Mouse (Mus musculus): ENCODE results near the gene Lhfpl4. TPM values are rescaled to one million over a fixed set of nuclear protein-coding genes. Genes with fewer than 3 reads are reported as not detected.

Gene Lhfpl4
- total RNA-seq, 2 experiments from 2014 or later, result not detected

DNA sequence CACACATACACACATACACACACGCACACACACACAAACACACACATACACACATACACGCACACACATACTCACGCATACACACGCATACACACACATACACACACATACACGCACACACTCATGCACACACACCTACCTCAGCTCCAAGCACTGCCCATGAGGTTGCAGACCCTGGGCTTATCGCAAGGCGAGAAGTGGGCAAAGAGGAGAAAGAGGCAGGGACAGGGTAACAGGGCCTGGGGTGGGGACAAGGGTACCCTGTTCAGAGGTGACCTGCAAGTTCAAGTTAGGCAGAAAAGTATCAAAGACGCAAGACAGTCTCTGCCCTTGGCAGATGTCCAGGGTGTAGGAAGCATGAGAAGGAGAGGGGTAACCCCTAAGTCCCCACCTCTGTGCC, 24.5 kb downstream of the Lhfpl4 start:
- ATAC-seq (replicated peaks; ENCODE audit: low FRiP score, poor library complexity, severe bottlenecking), result no peak

- no peak for ATAC-seq (replicated peaks; ENCODE audit: low FRiP score, poor library complexity, severe bottlenecking)
Observed at GRCm38 (mm10) chr6:113169852-113170251, 25.3 kb downstream of the Lhfpl4 start.

DNA sequence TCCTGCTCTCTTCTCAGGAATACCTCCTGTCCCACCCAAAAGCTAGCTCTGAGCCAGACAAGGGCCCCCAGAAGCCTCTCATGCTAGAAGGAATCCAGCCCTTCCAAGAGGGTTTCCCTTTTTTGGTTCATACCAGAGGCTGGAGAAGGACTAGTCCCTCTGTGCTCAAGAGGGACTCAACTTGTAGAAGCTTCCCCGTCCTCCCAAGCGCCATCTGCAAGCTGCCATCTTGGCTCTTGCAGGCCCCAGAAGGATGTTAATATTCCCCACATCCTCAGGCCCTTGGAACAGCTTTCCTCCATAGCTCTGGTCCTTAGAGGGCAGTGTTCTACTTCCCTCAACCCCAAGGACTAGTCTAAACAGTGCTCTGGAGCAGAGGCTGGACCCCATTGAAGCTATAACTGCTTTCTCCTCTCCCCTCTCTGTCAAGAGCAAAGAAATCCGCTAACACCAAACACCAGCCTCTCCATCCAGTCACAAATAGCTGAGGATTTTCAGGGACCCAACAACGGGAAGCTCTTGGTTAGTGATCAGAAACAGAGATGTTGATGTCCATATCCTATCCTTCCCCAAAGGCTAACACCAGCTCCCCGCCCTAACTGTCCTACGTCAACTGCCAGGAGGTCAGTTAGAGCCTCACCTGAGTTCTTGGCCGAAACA, 26.7 kb downstream of the Lhfpl4 start:
- no peak for ATAC-seq (replicated peaks; ENCODE audit: low FRiP score, poor library complexity, severe bottlenecking)

GRCm38 (mm10) chr6:113166661-113167251, 28.4 kb downstream of the Lhfpl4 start:
- ATAC-seq (replicated peaks; ENCODE audit: low FRiP score, poor library complexity, severe bottlenecking), result no peak

DNA sequence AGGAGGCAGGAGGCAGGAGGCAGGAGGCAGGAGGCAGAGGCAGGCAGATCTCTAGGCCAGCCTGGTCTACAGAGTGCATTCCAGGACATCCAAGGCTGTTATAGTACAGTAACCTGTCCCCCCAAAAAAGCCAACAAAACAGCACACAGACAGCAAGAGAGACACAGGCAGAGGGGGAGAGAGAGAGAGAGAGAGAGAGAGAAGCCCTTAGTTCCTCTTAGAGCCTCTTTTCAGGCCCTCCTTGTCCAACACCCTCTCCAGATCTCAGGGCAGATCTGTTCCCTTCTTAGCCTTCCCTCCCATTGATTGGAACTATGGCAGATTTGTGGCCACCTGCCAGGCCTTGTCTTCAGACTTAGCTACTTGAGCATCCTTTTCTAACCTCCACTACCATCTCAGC, 31.7 kb downstream of the Lhfpl4 start:
- ATAC-seq (replicated peaks; ENCODE audit: low FRiP score, poor library complexity, severe bottlenecking), result no peak

- ATAC-seq (replicated peaks; ENCODE audit: low FRiP score, poor library complexity, severe bottlenecking), result no peak
Observed at GRCm38 (mm10) chr6:113161982-113162381, 33.2 kb downstream of the Lhfpl4 start.

DNA sequence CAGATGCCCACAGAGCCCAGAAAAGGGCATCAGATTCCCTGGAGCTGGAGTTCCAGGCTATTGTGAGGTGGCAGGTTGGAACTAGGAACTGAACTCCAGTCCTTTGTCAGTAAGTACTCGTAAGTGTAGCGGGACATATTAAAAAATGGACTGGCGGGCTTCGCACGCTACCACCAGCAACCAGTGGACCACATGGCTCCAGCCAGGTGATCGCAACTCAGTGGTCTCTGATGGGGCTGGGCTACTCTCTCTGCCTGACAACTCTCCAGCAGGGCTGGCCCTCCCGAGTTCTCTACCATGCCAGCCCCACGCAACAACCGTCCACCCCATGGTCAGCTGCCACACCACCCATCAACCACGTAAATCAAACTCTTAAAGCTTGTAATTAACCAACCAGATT, 35.1 kb downstream of the Lhfpl4 start:
- ATAC-seq (replicated peaks; ENCODE audit: low FRiP score, poor library complexity, severe bottlenecking), result no peak

DNA sequence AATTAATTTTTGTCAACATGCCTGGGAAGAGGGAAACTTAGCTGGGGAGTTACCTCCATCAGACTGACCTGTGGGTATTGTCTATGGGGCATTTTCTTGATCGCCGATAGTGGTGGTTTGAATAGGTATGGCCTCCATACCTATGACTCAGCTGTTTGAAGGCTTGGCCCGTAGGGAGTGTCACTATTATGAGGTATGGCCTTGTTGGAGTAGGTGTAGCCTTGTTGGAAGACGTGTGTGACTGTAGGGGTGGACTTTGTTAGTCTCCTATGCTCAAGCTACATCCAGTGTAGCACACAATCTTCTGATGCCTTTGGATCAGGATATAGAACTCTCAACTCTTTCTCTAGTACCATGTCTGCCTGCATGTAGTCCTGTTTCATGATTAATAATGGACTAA, 39.1 kb downstream of the Lhfpl4 start:
- no peak for ATAC-seq (replicated peaks; ENCODE audit: low FRiP score, poor library complexity, severe bottlenecking)

- no peak for ATAC-seq (replicated peaks; ENCODE audit: low FRiP score, poor library complexity, severe bottlenecking)
Observed at GRCm38 (mm10) chr6:113154886-113155285, 40.3 kb downstream of the Lhfpl4 start.

GRCm38 (mm10) chr6:113154071-113154470, 41.1 kb downstream of the Lhfpl4 start:
- ATAC-seq (replicated peaks; ENCODE audit: low FRiP score, poor library complexity, severe bottlenecking), result no peak

DNA sequence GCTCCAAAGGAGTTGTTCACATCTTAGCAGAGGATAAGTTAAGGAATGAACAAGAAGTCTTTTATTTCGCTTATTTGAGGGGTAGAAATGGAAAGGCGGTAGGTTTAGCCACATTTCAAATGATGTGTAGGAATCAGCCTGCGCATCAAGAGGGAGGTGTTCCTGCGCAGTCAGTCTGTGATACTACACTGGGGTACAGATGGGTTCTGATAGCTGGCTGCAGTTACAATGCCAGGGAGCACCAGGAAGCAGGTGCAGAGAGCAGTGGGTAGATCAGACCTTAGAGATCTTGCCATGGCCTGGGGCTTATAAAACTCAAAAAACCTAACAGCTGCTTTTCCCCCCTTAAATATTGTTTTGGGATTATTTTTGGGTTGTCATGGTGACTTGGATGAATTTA, 49.9 kb downstream of the Lhfpl4 start:
- ATAC-seq (replicated peaks; ENCODE audit: low FRiP score, poor library complexity, severe bottlenecking), result no peak

GRCm38 (mm10) chr6:113144764-113145163, 50.4 kb downstream of the Lhfpl4 start:
- ATAC-seq (replicated peaks; ENCODE audit: low FRiP score, poor library complexity, severe bottlenecking), result no peak

- no peak for ATAC-seq (replicated peaks; ENCODE audit: low FRiP score, poor library complexity, severe bottlenecking)
Observed at GRCm38 (mm10) chr6:113141389-113142094, 53.6 kb downstream of the Lhfpl4 start.

GRCm38 (mm10) chr6:113133360-113133759, 61.8 kb downstream of the Lhfpl4 start:
- ATAC-seq (replicated peaks; ENCODE audit: low FRiP score, poor library complexity, severe bottlenecking), result no peak

- ATAC-seq (replicated peaks; ENCODE audit: low FRiP score, poor library complexity, severe bottlenecking), result no peak
Observed at GRCm38 (mm10) chr6:113120806-113121205, 74.4 kb downstream of the Lhfpl4 start.

Other genes with a start within 250 kb of the Lhfpl4 start
- gene Srgap3, start 248.1 kb downstream of the Lhfpl4 start, total RNA-seq (2015; ENCODE audit: low replicate concordance), result 0.42 and 1.4 TPM in 2 replicates
- 0.08 TPM in 1 of 2 replicates, not detected in the other for gene Srgap3, start 248.1 kb downstream of the Lhfpl4 start, total RNA-seq (2017; ENCODE audit: low replicate concordance)
- 31.4 and 43.2 TPM in 2 replicates for gene Thumpd3, start 149.2 kb downstream of the Lhfpl4 start, total RNA-seq (2015; ENCODE audit: low replicate concordance)
- gene Thumpd3, start 149.2 kb downstream of the Lhfpl4 start, total RNA-seq (2017; ENCODE audit: low replicate concordance), result 21.4 and 32.3 TPM in 2 replicates
- 103 and 106 TPM in 2 replicates for gene Setd5, start 118.0 kb downstream of the Lhfpl4 start, total RNA-seq (2015; ENCODE audit: low replicate concordance)
- 92.4 and 110 TPM in 2 replicates for gene Setd5, start 118.0 kb downstream of the Lhfpl4 start, total RNA-seq (2017; ENCODE audit: low replicate concordance)
- gene Mtmr14, start 42.5 kb upstream of the Lhfpl4 start, total RNA-seq (2015; ENCODE audit: low replicate concordance), result 25.6 and 28.9 TPM in 2 replicates
- gene Mtmr14, start 42.5 kb upstream of the Lhfpl4 start, total RNA-seq (2017; ENCODE audit: low replicate concordance), result 28.8 and 42.9 TPM in 2 replicates
- 0.36 TPM in 1 of 2 replicates, not detected in the other for gene Cpne9, start 86.9 kb upstream of the Lhfpl4 start, total RNA-seq (2015; ENCODE audit: low replicate concordance)
- gene Cpne9, start 86.9 kb upstream of the Lhfpl4 start, total RNA-seq (2017; ENCODE audit: low replicate concordance), result 0.64 TPM in 1 of 2 replicates, not detected in the other
- 33.5 and 43.6 TPM in 2 replicates for gene Brpf1, start 111.8 kb upstream of the Lhfpl4 start, total RNA-seq (2015; ENCODE audit: low replicate concordance)
- 30.7 and 41.5 TPM in 2 replicates for gene Brpf1, start 111.8 kb upstream of the Lhfpl4 start, total RNA-seq (2017; ENCODE audit: low replicate concordance)
- 3.2 and 9.2 TPM in 2 replicates for gene Ogg1, start 131.6 kb upstream of the Lhfpl4 start, total RNA-seq (2015; ENCODE audit: low replicate concordance)
- gene Ogg1, start 131.6 kb upstream of the Lhfpl4 start, total RNA-seq (2017; ENCODE audit: low replicate concordance), result not detected in 2 replicates
- 8.8 and 13.3 TPM in 2 replicates for gene Camk1, start 148.6 kb upstream of the Lhfpl4 start, total RNA-seq (2015; ENCODE audit: low replicate concordance)
- gene Camk1, start 148.6 kb upstream of the Lhfpl4 start, total RNA-seq (2017; ENCODE audit: low replicate concordance), result 3.1 and 8.5 TPM in 2 replicates
- 1.7 and 6.8 TPM in 2 replicates for gene Tada3, start 182.5 kb upstream of the Lhfpl4 start, total RNA-seq (2015; ENCODE audit: low replicate concordance)
- gene Tada3, start 182.5 kb upstream of the Lhfpl4 start, total RNA-seq (2017; ENCODE audit: low replicate concordance), result 9.9 and 10.9 TPM in 2 replicates
- gene Arpc4, start 182.7 kb upstream of the Lhfpl4 start, total RNA-seq (2015; ENCODE audit: low replicate concordance), result 45.3 and 71.7 TPM in 2 replicates
- gene Arpc4, start 182.7 kb upstream of the Lhfpl4 start, total RNA-seq (2017; ENCODE audit: low replicate concordance), result 33.7 and 71.5 TPM in 2 replicates
- gene Ttll3, start 193.9 kb upstream of the Lhfpl4 start, total RNA-seq (2015; ENCODE audit: low replicate concordance), result 0.72 TPM in 1 of 2 replicates, not detected in the other
- gene Ttll3, start 193.9 kb upstream of the Lhfpl4 start, total RNA-seq (2017; ENCODE audit: low replicate concordance), result 1.7 and 4.0 TPM in 2 replicates
- gene Rpusd3, start 224.0 kb upstream of the Lhfpl4 start, total RNA-seq (2015; ENCODE audit: low replicate concordance), result not detected in 2 replicates
- 1.4 and 2.1 TPM in 2 replicates for gene Rpusd3, start 224.0 kb upstream of the Lhfpl4 start, total RNA-seq (2017; ENCODE audit: low replicate concordance)
- gene Cidec, start 240.4 kb upstream of the Lhfpl4 start, total RNA-seq (2015; ENCODE audit: low replicate concordance), result not detected in 2 replicates
- gene Cidec, start 240.4 kb upstream of the Lhfpl4 start, total RNA-seq (2017; ENCODE audit: low replicate concordance), result not detected in 2 replicates
- gene Jagn1, start 247.2 kb upstream of the Lhfpl4 start, total RNA-seq (2015; ENCODE audit: low replicate concordance), result 11.2 and 13.0 TPM in 2 replicates
- gene Jagn1, start 247.2 kb upstream of the Lhfpl4 start, total RNA-seq (2017; ENCODE audit: low replicate concordance), result 4.5 and 6.9 TPM in 2 replicates